Mouse (Mus musculus) heart, embryonic 16.5 days (tissue): ENCODE results near the gene Foxn3. TPM values are rescaled to one million over a fixed set of nuclear protein-coding genes. Genes with fewer than 3 reads are reported as not detected.

Source experiments
- ATAC-seq: fragments of 200-750 bp; cut with Nextera tagmentation; replicated peaks from 2 replicates; pipeline ENCODE4 v1.8.0; 2017; ENCODE audit warnings: moderate number of reproducible peaks; ENCODE audit not compliant: insufficient read depth, low FRiP score; ENCODE audit errors: extremely low read depth
- H3K27ac ChIP-seq: fragments of 300-500 bp; sonication (generic); 2 replicates; pipeline ENCODE4 v1.5.1; 2014; ENCODE audit warnings: mild to moderate bottlenecking, low read length, control low read depth, moderate library complexity
- H3K27me3 ChIP-seq: fragments of 300-500 bp; sonication (generic); 2 replicates; pipeline ENCODE4 v1.6.1; 2014; ENCODE audit warnings: low read length, mixed read lengths; ENCODE audit not compliant: control insufficient read depth, insufficient read depth
- H3K36me3 ChIP-seq: fragments of 300-500 bp; sonication (generic); 2 replicates; pipeline ENCODE4 v1.6.1; 2014; ENCODE audit not compliant: control insufficient read depth, insufficient read depth
- H3K4me1 ChIP-seq: fragments of 300-500 bp; sonication (generic); 2 replicates; pipeline ENCODE4 v1.6.1; 2014; ENCODE audit warnings: low read length, mixed read lengths; ENCODE audit not compliant: control insufficient read depth, insufficient read depth
- H3K4me2 ChIP-seq: fragments of 300-500 bp; sonication (generic); 2 replicates; pipeline ENCODE4 v1.6.1; 2014; ENCODE audit warnings: low read depth, mild to moderate bottlenecking, control low read depth, low read length
- H3K4me3 ChIP-seq: fragments of 300-500 bp; sonication (generic); 2 replicates; pipeline ENCODE4 v1.5.1; 2014; ENCODE audit warnings: mild to moderate bottlenecking, control low read depth, low read length
- H3K9ac ChIP-seq: fragments of 300-500 bp; sonication (generic); 2 replicates; pipeline ENCODE4 v1.6.1; 2014; ENCODE audit warnings: low read length, control low read depth
- H3K9me3 ChIP-seq: fragments of 300-500 bp; sonication (generic); replicated peaks from 2 replicates; pipeline ENCODE4 v1.6.1; 2016; ENCODE audit warnings: low read length; ENCODE audit not compliant: control insufficient read depth
- WGBS: fragments of 180-500 bp; shearing (Covaris S2); extraction: QIAGEN DNeasy Blood & Tissue Kit; methylation state at CpG from one replicate; pipeline ENCODE4 v1.1.7; 2014; 5-methylcytosine and 5-hydroxymethylcytosine counted together
- polyA plus RNA-seq: library from polyadenylated mRNA; unstranded; fragments of >200 nt; fragmentation: Nextera tagmentation; extraction: Ambion mirVana; gene quantifications from 2 replicates; pipeline ENCODE4 v1.2.1, GENCODE M21; 2015

Gene Foxn3
- polyA plus RNA-seq, 1 experiment from 2014 or later, result 52.1 TPM

DNA sequence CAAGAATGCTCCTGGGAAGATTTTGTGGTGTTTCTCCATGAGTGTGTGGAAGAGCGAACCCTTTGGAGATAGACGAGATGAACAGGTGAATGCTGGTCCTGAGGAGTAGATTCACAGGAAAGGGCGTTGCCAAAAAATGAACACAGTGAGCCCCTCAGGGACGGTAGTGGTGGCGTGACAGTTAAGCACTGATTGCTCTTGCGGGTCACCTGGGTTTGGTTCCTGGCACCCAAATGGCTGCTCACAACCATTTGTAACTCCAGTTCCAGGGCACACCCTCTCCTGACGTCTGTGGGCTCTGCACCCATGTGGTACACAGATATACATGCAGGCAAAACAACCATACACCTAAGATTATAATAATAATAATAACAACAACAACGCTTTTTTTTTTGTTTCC is 277.7 kb downstream of the Foxn3 start:
- ATAC-seq, result no peak
- H3K27ac ChIP-seq, result no peak overlapping the region
- no peaks in the 10 kb centered on the region for H3K36me3 ChIP-seq
- WGBS, result 84% methylated on average over 8 of the region's 8 CpGs
- no peaks in the 10 kb centered on the region for H3K9me3 ChIP-seq
- H3K4me1 ChIP-seq, result peaks cover 34% of the 10 kb centered on the region
- no peak overlapping the region for H3K4me2 ChIP-seq
- H3K9ac ChIP-seq, result no peak overlapping the region
- no peak overlapping the region for H3K4me3 ChIP-seq
- H3K27me3 ChIP-seq, result no peaks in the 10 kb centered on the region

DNA sequence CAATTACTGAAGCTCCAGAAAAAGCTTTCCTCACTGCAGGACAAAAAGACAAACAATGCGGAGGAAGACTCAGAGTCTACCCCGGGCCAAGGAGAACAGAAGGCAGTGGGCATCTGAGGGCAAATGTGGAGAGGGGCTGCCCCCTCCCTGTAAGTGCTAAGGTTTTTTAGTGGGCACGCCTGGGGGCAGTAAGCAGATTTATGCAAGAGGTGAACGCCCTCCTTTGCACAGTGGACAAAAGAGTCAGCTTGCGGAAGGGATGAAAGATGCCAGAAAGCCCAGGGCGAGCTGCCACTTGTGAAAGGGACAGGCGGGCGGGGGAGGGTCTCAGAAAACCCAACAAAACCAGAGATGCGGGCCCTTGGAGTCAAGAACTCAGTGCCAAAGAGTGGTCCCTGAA is 278.2 kb downstream of the Foxn3 start:
- H3K9ac ChIP-seq, result no peak overlapping the region
- no peak for ATAC-seq
- 65% methylated on average over 9 of the region's 9 CpGs for WGBS
- H3K4me3 ChIP-seq, result no peak overlapping the region
- H3K9me3 ChIP-seq, result no peaks in the 10 kb centered on the region
- no peak overlapping the region for H3K4me2 ChIP-seq
- no peaks in the 10 kb centered on the region for H3K36me3 ChIP-seq
- no peak overlapping the region for H3K27ac ChIP-seq
- no peaks in the 10 kb centered on the region for H3K27me3 ChIP-seq
- H3K4me1 ChIP-seq, result peaks cover 38% of the 10 kb centered on the region

DNA sequence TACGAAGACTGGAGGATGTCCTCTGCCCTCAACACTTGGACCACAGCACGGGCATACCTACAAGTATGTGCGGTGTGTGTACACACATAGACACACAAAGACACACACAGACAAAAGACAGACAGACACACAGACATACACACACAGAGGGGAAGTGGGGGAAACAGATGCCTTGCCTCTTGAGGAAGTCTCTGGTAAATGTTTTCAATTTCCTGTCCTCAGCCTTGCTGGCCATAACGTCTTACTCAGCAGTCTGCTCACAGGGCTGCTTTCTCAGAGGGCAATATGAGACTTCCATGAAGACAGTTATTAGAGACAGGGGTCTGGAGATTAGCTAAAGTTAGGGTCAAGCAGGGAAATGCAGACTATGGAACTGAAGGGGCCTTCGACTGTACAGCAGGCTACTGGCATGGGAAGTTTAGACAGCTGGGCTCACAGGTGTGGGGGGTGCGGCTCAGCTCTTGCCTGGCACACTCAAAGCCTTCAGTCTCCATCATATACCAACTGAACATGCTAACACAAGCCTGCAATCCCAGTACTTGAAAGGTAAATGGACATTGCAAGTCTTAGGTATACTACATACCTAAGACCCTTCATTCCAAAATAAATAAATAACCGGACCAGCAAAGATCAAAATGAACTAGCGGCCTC is 278.8 kb downstream of the Foxn3 start:
- no peak overlapping the region for H3K4me2 ChIP-seq
- H3K27me3 ChIP-seq, result no peaks in the 10 kb centered on the region
- WGBS, result 68% methylated on average over 8 of the region's 8 CpGs
- no peak for ATAC-seq
- H3K9me3 ChIP-seq, result no peaks in the 10 kb centered on the region
- no peak overlapping the region for H3K9ac ChIP-seq
- H3K4me3 ChIP-seq, result no peak overlapping the region
- no peaks in the 10 kb centered on the region for H3K36me3 ChIP-seq
- peaks cover 44% of the 10 kb centered on the region for H3K4me1 ChIP-seq
- H3K27ac ChIP-seq, result 0 out of 2 replicates have a peak overlapping the region, but pooled peaks have one; percentile 6

DNA sequence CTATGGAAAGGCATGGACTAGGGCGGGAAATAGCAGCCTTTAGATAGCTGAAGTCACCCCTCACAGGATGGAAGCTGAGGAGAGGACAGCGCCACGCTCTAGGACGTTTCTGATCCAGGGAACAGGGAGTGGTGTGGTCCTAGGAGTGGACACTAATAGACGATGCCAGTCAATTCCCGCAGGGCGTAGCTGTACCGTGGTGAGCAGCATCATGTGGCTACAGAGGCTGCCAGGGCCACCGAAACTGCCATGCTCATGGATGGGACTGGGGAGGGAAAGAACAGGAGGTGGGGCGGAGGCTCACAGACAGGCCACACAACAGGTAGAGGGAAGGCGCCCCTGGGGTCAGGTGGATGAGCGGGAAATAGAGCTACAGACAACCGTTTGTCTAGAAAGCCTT is 282.6 kb downstream of the Foxn3 start:
- H3K4me2 ChIP-seq, result no peak overlapping the region
- H3K27ac ChIP-seq, result no peak overlapping the region
- WGBS, result 84% methylated on average over 13 of the region's 13 CpGs
- H3K4me3 ChIP-seq, result no peak overlapping the region
- ATAC-seq, result no peak
- peaks cover 43% of the 10 kb centered on the region for H3K4me1 ChIP-seq
- H3K27me3 ChIP-seq, result no peaks in the 10 kb centered on the region
- H3K9ac ChIP-seq, result no peak overlapping the region
- no peaks in the 10 kb centered on the region for H3K36me3 ChIP-seq
- H3K9me3 ChIP-seq, result no peaks in the 10 kb centered on the region

DNA sequence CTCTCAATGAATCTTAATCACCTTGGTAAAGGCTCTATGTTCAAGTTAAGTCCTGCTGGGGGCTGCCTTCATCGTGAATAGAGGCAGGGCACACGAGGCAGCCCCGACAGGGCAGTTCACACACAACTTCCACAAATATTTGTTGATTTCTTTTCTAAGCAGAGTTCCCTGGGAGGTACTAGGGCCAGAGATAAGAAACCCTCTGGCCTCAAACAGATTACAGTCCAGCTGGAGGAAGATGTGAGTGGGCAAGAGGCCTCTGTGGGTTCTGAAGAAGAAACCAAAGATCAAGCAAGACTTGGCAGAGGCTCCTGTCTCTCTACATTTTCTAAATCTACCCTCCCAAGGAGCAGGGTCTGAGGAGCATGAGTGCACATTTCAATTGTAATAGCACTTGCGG is 283.1 kb downstream of the Foxn3 start:
- Histone ChIP-seq H3K4me1 (peaks cover 40% of the 10 kb centered on the region), H3K36me3 (no peaks in the 10 kb centered on the region), H3K4me3 (no peak overlapping the region), H3K9me3 (no peaks in the 10 kb centered on the region), H3K4me2 (no peak overlapping the region), H3K27me3 (no peaks in the 10 kb centered on the region), H3K27ac (no peak overlapping the region), H3K9ac (no peak overlapping the region)
- WGBS, result 29% methylated on average over 4 of the region's 4 CpGs
- ATAC-seq, result no peak

DNA sequence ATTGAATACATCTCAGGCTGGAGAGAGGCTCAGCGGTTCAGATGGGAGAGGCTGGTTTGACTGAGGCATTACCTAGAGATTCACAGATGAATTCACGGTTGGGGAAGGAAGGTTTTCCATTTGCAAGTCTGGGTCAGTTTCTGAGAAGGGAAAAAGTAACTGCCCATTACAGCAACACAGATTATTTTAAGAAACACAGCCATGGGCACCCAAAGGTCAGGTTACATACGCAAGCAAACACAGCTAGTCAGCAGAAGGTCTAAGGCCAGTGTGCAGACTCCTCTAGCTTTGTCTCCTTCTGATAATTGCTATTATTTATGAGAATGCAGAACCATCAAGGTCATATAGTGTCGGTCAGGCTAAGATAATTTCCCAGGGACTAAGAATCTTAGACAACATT is 284.0 kb downstream of the Foxn3 start:
- H3K4me2 ChIP-seq, result no peak overlapping the region
- no peak overlapping the region for H3K9ac ChIP-seq
- H3K4me1 ChIP-seq, result peaks cover 33% of the 10 kb centered on the region
- no peaks in the 10 kb centered on the region for H3K9me3 ChIP-seq
- H3K4me3 ChIP-seq, result no peak overlapping the region
- no peaks in the 10 kb centered on the region for H3K36me3 ChIP-seq
- no peak for ATAC-seq
- no peak overlapping the region for H3K27ac ChIP-seq
- no peaks in the 10 kb centered on the region for H3K27me3 ChIP-seq
- WGBS, result 71% methylated on average over 4 of the region's 4 CpGs

DNA sequence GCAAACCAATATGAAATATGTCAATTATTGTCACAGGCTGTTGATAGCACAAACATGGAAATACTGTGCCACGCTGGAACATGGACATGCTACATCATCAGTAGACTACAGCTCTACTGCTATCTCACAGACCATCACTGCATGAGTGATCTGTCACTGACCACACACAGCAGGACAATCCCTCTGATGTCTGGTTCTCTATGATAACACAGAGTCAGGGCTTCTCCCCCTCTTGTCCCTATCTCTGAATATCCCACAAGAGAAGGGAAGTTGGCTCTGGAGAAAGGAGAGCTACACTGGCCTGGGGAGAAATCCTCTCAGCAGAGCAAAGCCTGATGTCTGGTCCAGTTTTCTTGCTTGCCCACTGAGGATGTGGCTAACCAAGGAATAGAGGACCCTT is 288.8 kb downstream of the Foxn3 start:
- no peak overlapping the region for H3K4me3 ChIP-seq
- peaks cover 8% of the 10 kb centered on the region for H3K4me1 ChIP-seq
- H3K4me2 ChIP-seq, result no peak overlapping the region
- H3K27ac ChIP-seq, result no peak overlapping the region
- ATAC-seq, result no peak
- H3K9ac ChIP-seq, result no peak overlapping the region
- H3K27me3 ChIP-seq, result no peaks in the 10 kb centered on the region
- no peaks in the 10 kb centered on the region for H3K9me3 ChIP-seq
- no peaks in the 10 kb centered on the region for H3K36me3 ChIP-seq
- WGBS, result 68% methylated on average over 1 of the region's 1 CpGs

DNA sequence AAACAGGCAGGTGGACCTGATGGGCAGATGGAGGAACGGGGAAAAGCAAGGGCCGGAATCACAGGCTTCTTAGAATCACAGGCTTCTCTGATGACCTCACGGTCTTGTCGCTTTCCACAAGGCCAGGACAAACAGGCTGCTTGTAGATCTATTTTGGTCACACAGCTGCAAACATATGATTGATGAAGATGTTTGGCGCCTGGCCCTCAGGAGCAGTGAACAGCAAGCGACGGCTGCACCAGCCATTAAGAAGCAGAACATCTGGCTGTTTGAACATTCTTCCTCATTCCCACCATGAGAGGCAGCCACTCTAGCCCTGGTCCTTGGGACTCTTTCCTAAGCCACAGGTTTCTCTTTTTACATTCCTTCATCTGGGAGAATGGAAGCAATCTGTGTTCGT is 294.0 kb downstream of the Foxn3 start:
- Histone ChIP-seq H3K27me3 (no peaks in the 10 kb centered on the region), H3K9me3 (no peaks in the 10 kb centered on the region), H3K9ac (no peak overlapping the region), H3K4me2 (peak overlapping the region; percentile 41), H3K27ac (peak overlapping the region; percentile 37), H3K4me1 (peaks cover 38% of the 10 kb centered on the region), H3K4me3 (no peak overlapping the region), H3K36me3 (no peaks in the 10 kb centered on the region)
- ATAC-seq, result peak; percentile 59
- 21% methylated on average over 8 of the region's 8 CpGs for WGBS

DNA sequence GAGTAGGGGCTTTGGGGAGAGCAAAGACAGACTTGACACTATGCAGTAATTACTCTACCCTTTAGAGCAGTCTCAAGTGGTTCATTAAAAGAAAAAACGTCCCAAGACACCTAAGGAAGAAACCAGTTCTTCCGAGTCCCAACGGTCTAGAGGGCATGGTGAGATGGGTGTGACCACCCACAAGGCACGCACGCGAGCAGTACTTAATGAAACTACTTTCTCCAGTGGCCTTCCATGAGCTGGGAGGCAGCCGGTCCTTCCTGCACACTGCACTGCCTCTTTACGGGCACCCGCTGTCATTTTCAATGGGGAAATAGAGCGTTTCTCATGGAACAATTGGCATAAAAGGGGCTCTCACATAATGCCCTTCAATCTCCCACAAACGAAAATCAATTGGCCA is 294.4 kb downstream of the Foxn3 start:
- no peak overlapping the region for H3K9ac ChIP-seq

More for the DNA sequence above, 294.4 kb downstream of the Foxn3 start:
- no peaks in the 10 kb centered on the region for H3K9me3 ChIP-seq
- 85% methylated on average over 11 of the region's 11 CpGs for WGBS
- no peaks in the 10 kb centered on the region for H3K36me3 ChIP-seq
- no peaks in the 10 kb centered on the region for H3K27me3 ChIP-seq
- H3K4me2 ChIP-seq, result peak overlapping the region; percentile 41; the same call in 1 of the 2 replicates
- ATAC-seq, result no peak
- H3K27ac ChIP-seq, result peak overlapping the region; percentile 37
- H3K4me1 ChIP-seq, result peaks cover 38% of the 10 kb centered on the region
- H3K4me3 ChIP-seq, result no peak overlapping the region
